ENCODE assay signal across 8 mouse cellular contexts in the genomic region with DNA sequence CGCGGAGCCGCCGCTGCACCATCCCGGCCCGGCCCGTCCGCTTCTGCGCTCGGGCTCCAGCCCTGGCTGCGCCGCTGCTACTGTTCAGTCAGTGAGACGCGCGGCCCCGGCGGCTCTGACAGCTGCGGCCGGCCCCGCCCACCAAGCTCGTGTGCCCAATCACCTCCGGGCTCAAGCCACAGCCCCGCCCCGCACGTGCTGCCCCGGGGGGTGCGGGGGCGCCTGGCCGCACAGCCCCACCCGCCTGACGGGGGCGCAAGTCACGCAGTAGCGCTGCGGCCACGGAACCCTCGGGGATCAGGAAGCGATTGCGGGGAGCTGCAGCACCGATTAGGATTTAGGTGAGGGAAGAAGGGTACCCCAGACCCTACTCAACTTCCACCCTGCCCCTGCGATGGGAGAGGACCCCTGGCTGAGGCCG. TPM values are rescaled to one million over a fixed set of nuclear protein-coding genes. Genes with fewer than 3 reads are reported as not detected.
A peak's percentile ranks its signal among the peaks of the same experiment; 100 is the strongest.
DNase-seq lines count a peak whose midpoint lies in the region; ATAC-seq and TF ChIP-seq lines count a peak whose summit lies in the region.

A gene (minus strand): TSS at position 24 of the 421 bp plus-strand sequence.

- peak within 1 kb of the TSS; percentile 76 for H3K27ac ChIP-seq in embryonic facial prominence, embryonic 10.5 days (replicated peaks)
- H3K27ac ChIP-seq in heart, adult 2 months, result peak within 1 kb of the TSS; percentile 54
- H3K27ac ChIP-seq in limb, embryonic 13.5 days, result no peak within 1 kb of the TSS
- H3K27ac ChIP-seq in midbrain, embryonic 16.5 days (ENCODE audit: low read length), result peak within 1 kb of the TSS; percentile 93
- H3K27ac ChIP-seq in spleen, adult 2 months (ENCODE audit: insufficient read depth, low read length), result 0 out of 2 replicates have a peak within 1 kb of the TSS, but pooled peaks have one; percentile 4

- H3K27me3 ChIP-seq in embryonic facial prominence, embryonic 10.5 days (replicated peaks; ENCODE audit: low read depth, poor library complexity, severe bottlenecking), result peaks cover 58% of the 10 kb centered on the region
- no peaks in the 10 kb centered on the region for H3K27me3 ChIP-seq in heart, adult 2 months (ENCODE audit: control insufficient read depth, insufficient read depth, low read length)
- H3K27me3 ChIP-seq in limb, embryonic 13.5 days, result peaks cover 66% of the 10 kb centered on the region
- no peaks in the 10 kb centered on the region for H3K27me3 ChIP-seq in midbrain, embryonic 16.5 days (ENCODE audit: control insufficient read depth, insufficient read depth, low read depth, low read length)
- no peaks in the 10 kb centered on the region; the same call in 1 of the 2 replicates for H3K27me3 ChIP-seq in spleen, adult 2 months (ENCODE audit: control insufficient read depth, insufficient read depth, low read length)

- H3K4me1 ChIP-seq in embryonic facial prominence, embryonic 10.5 days, result peaks cover 31% of the 10 kb centered on the region
- H3K4me1 ChIP-seq in heart, adult 2 months (ENCODE audit: control insufficient read depth, insufficient read depth, low read length), result peaks cover 3% of the 10 kb centered on the region
- H3K4me1 ChIP-seq in limb, embryonic 13.5 days, result peaks cover 14% of the 10 kb centered on the region
- peaks cover 30% of the 10 kb centered on the region for H3K4me1 ChIP-seq in midbrain, embryonic 16.5 days (ENCODE audit: control insufficient read depth, insufficient read depth, low read length)
- peaks cover 15% of the 10 kb centered on the region for H3K4me1 ChIP-seq in spleen, adult 2 months (ENCODE audit: control insufficient read depth, insufficient read depth, insufficient read length)

- TF ChIP-seq POLR2A in heart, adult 2 months (IDR thresholded peaks at IDR 0.05; ENCODE audit: insufficient read depth, low read depth, low read length), result peak; percentile 73
- peak; percentile 57 for TF ChIP-seq POLR2A in spleen, adult 2 months (IDR thresholded peaks at IDR 0.05; ENCODE audit: low read depth, low read length)

- peak; percentile 91 for TF ChIP-seq CTCF in heart, adult 2 months (IDR thresholded peaks at IDR 0.05)
- peak; percentile 31; the same call in 1 of the 2 replicates for TF ChIP-seq CTCF in spleen, adult 2 months (IDR thresholded peaks at IDR 0.05; ENCODE audit: extremely low read depth, insufficient read depth, insufficient read length, insufficient replicate concordance)

- intact Hi-C loops in heart, adult 2 months (cut with DNase I), result loop anchor here (2.0 to 5.0 kb wide), 4 partner anchors 31 to 75 kb away; no protein-coding TSS in a partner anchor

- ATAC-seq in limb, embryonic 13.5 days (ENCODE audit: low FRiP score, low read depth), result peak; percentile 89
- peak; percentile 90 for ATAC-seq in midbrain, embryonic 16.5 days
- no peak for ATAC-seq in erythroid progenitor cell, adult 5-6 weeks (replicated peaks; ENCODE audit: low FRiP score, poor library complexity, severe bottlenecking)

- H3K9me3 ChIP-seq in embryonic facial prominence, embryonic 10.5 days, result no peaks in the 10 kb centered on the region
- no peaks in the 10 kb centered on the region for H3K9me3 ChIP-seq in limb, embryonic 13.5 days
- no peaks in the 10 kb centered on the region for H3K9me3 ChIP-seq in midbrain, embryonic 16.5 days (replicated peaks; ENCODE audit: control insufficient read depth, low read length, poor library complexity, severe bottlenecking)

- under 1% methylated on average over 42 of the region's 42 CpGs for WGBS in embryonic facial prominence, embryonic 10.5 days
- WGBS in heart, adult 2 months, result 1% methylated on average over 42 of the region's 42 CpGs
- under 1% methylated on average over 42 of the region's 42 CpGs for WGBS in limb, embryonic 13.5 days
- WGBS in midbrain, embryonic 16.5 days, result under 1% methylated on average over 33 of the region's 42 CpGs
- WGBS in spleen, adult 2 months, result under 1% methylated on average over 41 of the region's 42 CpGs

- H3K4me2 ChIP-seq in limb, embryonic 13.5 days (replicated peaks), result peak within 1 kb of the TSS; percentile 97
- H3K4me2 ChIP-seq in midbrain, embryonic 16.5 days (ENCODE audit: low read length), result peak within 1 kb of the TSS; percentile 77

- peak within 1 kb of the TSS; percentile 71 for H3K4me3 ChIP-seq in embryonic facial prominence, embryonic 10.5 days
- peak within 1 kb of the TSS; percentile 64 for H3K4me3 ChIP-seq in heart, adult 2 months
- peak within 1 kb of the TSS; percentile 60 for H3K4me3 ChIP-seq in limb, embryonic 13.5 days
- H3K4me3 ChIP-seq in midbrain, embryonic 16.5 days (ENCODE audit: low read depth, low read length), result peak within 1 kb of the TSS; percentile 83
- H3K4me3 ChIP-seq in spleen, adult 2 months (ENCODE audit: extremely low read depth, insufficient read depth, insufficient read length), result peak within 1 kb of the TSS; percentile 67

- TF ChIP-seq EP300 in heart, adult 2 months (IDR thresholded peaks at IDR 0.05; ENCODE audit: insufficient read depth, low read depth, low read length), result 0 out of 2 replicates have a peak, but pooled peaks have one; percentile 23

- no peaks in the 10 kb centered on the region for H3K79me2 ChIP-seq in heart, adult 2 months (replicated peaks; ENCODE audit: control insufficient read depth, insufficient read depth, low read length)

- peak within 1 kb of the TSS; percentile 78 for H3K9ac ChIP-seq in heart, adult 2 months (ENCODE audit: low read depth, low read length)
- H3K9ac ChIP-seq in limb, embryonic 13.5 days, result peak within 1 kb of the TSS; percentile 65
- H3K9ac ChIP-seq in midbrain, embryonic 16.5 days (ENCODE audit: low read depth, low read length), result peak within 1 kb of the TSS; percentile 93

- peak; percentile 93 for DNase-seq in adrenal gland, postnatal 25 days
- DNase-seq in embryonic facial prominence, embryonic 10.5 days (ENCODE audit: low spot score), result peak; percentile 93
- peak; percentile 96 for DNase-seq in heart, adult 2 months
- peak; percentile 96 for DNase-seq in kidney, adult 9 months
- peak; percentile 71 to 93 for DNase-seq in spleen, adult 2 months (ENCODE audit: low read depth in 1 of 2, low spot score in 2 of 2)

- no peaks in the 10 kb centered on the region for H3K36me3 ChIP-seq in embryonic facial prominence, embryonic 10.5 days (replicated peaks)
- no peaks in the 10 kb centered on the region for H3K36me3 ChIP-seq in heart, adult 2 months (ENCODE audit: control insufficient read depth, insufficient read depth, low read length)
- no peaks in the 10 kb centered on the region for H3K36me3 ChIP-seq in limb, embryonic 13.5 days
- no peaks in the 10 kb centered on the region for H3K36me3 ChIP-seq in midbrain, embryonic 16.5 days (ENCODE audit: control insufficient read depth, insufficient read depth, low read length)
- H3K36me3 ChIP-seq in spleen, adult 2 months (ENCODE audit: control insufficient read depth, insufficient read depth, low read length), result no peaks in the 10 kb centered on the region

RNA-seq across cellular contexts. Expression of the gene that starts here (rescaled TPM):
- 2.2 and 3.3 TPM in 2 replicates for total RNA-seq in adrenal gland, postnatal 25 days (2021)
- 3.3 TPM in 2 replicates for polyA plus RNA-seq in embryonic facial prominence, embryonic 10.5 days (2016; fragmentation: Nextera tagmentation; extraction: Ambion mirVana)
- total RNA-seq in heart, adult 2 months (2021), result 1 to 10 TPM; 6.1 to 7.9 TPM
- polyA plus RNA-seq in heart, adult 2 months (2012; rRNA removed), result 13.8 and 18.1 TPM in 2 replicates
- 2.1 and 2.3 TPM in 2 replicates for polyA plus RNA-seq in limb, embryonic 13.5 days (2015; fragmentation: Nextera tagmentation; extraction: Ambion mirVana)
- 6.8 and 8.4 TPM in 2 replicates for polyA plus RNA-seq in midbrain, embryonic 16.5 days (2015; fragmentation: Nextera tagmentation; extraction: Ambion mirVana)
- 43.4 and 44.7 TPM in 2 replicates for polyA plus RNA-seq in spleen, adult 2 months (2012; rRNA removed)
- total RNA-seq in erythroid progenitor cell, adult 5-6 weeks (2015; ENCODE audit: low replicate concordance), result 0.72 and 5.0 TPM in 2 replicates
- total RNA-seq in erythroid progenitor cell, adult 5-6 weeks (2017; ENCODE audit: low replicate concordance), result 0.77 TPM in 1 of 2 replicates, not detected in the other
